Mouse (Mus musculus): ENCODE measurements around the gene Tmem59. TPM values are rescaled to one million over a fixed set of nuclear protein-coding genes. Genes with fewer than 3 reads are reported as not detected.
A peak's percentile ranks its signal among the peaks of the same experiment; 100 is the strongest.

The Tmem59 gene
- total RNA-seq, 2 experiments from 2014 or later: 233 to 241 TPM

- no peak for DNase-seq (ENCODE audit: low spot score in 2 of 2)
These were observed 48.1 kb downstream of the Tmem59 start for GRCm38 (mm10) chr4:107226313-107226712.

- no peak for DNase-seq (ENCODE audit: low spot score in 2 of 2)
These were observed 54.0 kb downstream of the Tmem59 start for GRCm38 (mm10) chr4:107232219-107232618.

GRCm38 (mm10) chr4:107238253-107238652, 60.1 kb downstream of the Tmem59 start:
- no peak for DNase-seq (ENCODE audit: low spot score in 2 of 2)

GRCm38 (mm10) chr4:107240196-107240595, 62.0 kb downstream of the Tmem59 start:
- DNase-seq (ENCODE audit: low spot score in 2 of 2): no peak

- no peak for DNase-seq (ENCODE audit: low spot score in 2 of 2)
These were observed 65.5 kb downstream of the Tmem59 start for GRCm38 (mm10) chr4:107243365-107244333.

GRCm38 (mm10) chr4:107245368-107245767, 67.2 kb downstream of the Tmem59 start:
- DNase-seq (ENCODE audit: low spot score in 2 of 2): no peak

- no peak for DNase-seq (ENCODE audit: low spot score in 2 of 2)
These were observed 67.8 kb downstream of the Tmem59 start for GRCm38 (mm10) chr4:107246040-107246439.

- no peak for DNase-seq (ENCODE audit: low spot score in 2 of 2)
These were observed 68.9 kb downstream of the Tmem59 start for GRCm38 (mm10) chr4:107247110-107247509.

GRCm38 (mm10) chr4:107248061-107248460, 69.9 kb downstream of the Tmem59 start:
- no peak for DNase-seq (ENCODE audit: low spot score in 2 of 2)

- DNase-seq (ENCODE audit: low spot score in 2 of 2): no peak
These were observed 71.3 kb downstream of the Tmem59 start for GRCm38 (mm10) chr4:107249471-107249870.

- peak; percentile 31 to 51 for DNase-seq (ENCODE audit: low spot score in 2 of 2)
These were observed 72.3 kb downstream of the Tmem59 start for GRCm38 (mm10) chr4:107250494-107250893.

Other genes with a start within 250 kb of the Tmem59 start
- gene Mrpl37, start 111.5 kb upstream of the Tmem59 start, total RNA-seq (2021): 10 to 100 TPM; 54.8 to 64.0 TPM
- 1 to 10 TPM; 6.3 to 7.6 TPM for gene Cyb5rl, start 111.4 kb upstream of the Tmem59 start, total RNA-seq (2021)
- gene Cdcp2, start 81.5 kb upstream of the Tmem59 start, total RNA-seq (2021): not detected
- 10 to 100 TPM; 14.0 to 15.9 TPM for gene Tceanc2, start 717 bp downstream of the Tmem59 start, total RNA-seq (2021)
- gene Ldlrad1, start 30.8 kb downstream of the Tmem59 start, total RNA-seq (2021): not detected
- 10 to 100 TPM; 29.7 to 32.0 TPM for gene Lrrc42, start 75.1 kb downstream of the Tmem59 start, total RNA-seq (2021)
- gene Hspb11, start 75.2 kb downstream of the Tmem59 start, total RNA-seq (2021): 10 to 100 TPM; 17.8 to 18.6 TPM
- not detected for gene Dio1, start 128.8 kb downstream of the Tmem59 start, total RNA-seq (2021)
- gene Yipf1, start 136.0 kb downstream of the Tmem59 start, total RNA-seq (2021): 10 to 100 TPM; 45.2 to 47.4 TPM
- gene Ndc1, start 189.4 kb downstream of the Tmem59 start, total RNA-seq (2021): 10 to 100 TPM in 1 of 2 experiments, 1 to 10 TPM in 1; 9.7 to 11.6 TPM

Measured in left cerebral cortex, adult 18-20 months (tissue).